Mouse (Mus musculus): Measurements from ENCODE around the gene Vdac2.

Gene Vdac2

GRCm38 (mm10) chr14:21853456-21854109 lies 28.5 kb downstream of the Vdac2 start:
- peak; percentile 50 for DNase-seq

- no peak for DNase-seq
These were observed 29.2 kb downstream of the Vdac2 start for GRCm38 (mm10) chr14:21854271-21854670.

- DNase-seq: no peak
These were observed 30.9 kb downstream of the Vdac2 start for GRCm38 (mm10) chr14:21855961-21856360.

- no peak for DNase-seq
These were observed 31.8 kb downstream of the Vdac2 start for GRCm38 (mm10) chr14:21856886-21857285.

- DNase-seq: no peak
These were observed 41.3 kb downstream of the Vdac2 start for GRCm38 (mm10) chr14:21866291-21866690.

- no peak for DNase-seq
These were observed 41.8 kb downstream of the Vdac2 start for GRCm38 (mm10) chr14:21866816-21867215.

- DNase-seq: no peak
These were observed 65.4 kb downstream of the Vdac2 start for GRCm38 (mm10) chr14:21890430-21890829.

GRCm38 (mm10) chr14:21891581-21892340 lies 66.7 kb downstream of the Vdac2 start:
- DNase-seq: no peak

GRCm38 (mm10) chr14:21892341-21892659 lies 67.3 kb downstream of the Vdac2 start:
- no peak for DNase-seq
